Mouse (Mus musculus): ENCODE data around the gene Rgl1. TPM values are rescaled to one million over a fixed set of nuclear protein-coding genes. Genes with fewer than 3 reads are reported as not detected.
A peak's percentile ranks its signal among the peaks of the same experiment; 100 is the strongest.

Gene Rgl1
- total RNA-seq, 2 experiments from 2014 or later = 37.0 to 38.2 TPM

DNA sequence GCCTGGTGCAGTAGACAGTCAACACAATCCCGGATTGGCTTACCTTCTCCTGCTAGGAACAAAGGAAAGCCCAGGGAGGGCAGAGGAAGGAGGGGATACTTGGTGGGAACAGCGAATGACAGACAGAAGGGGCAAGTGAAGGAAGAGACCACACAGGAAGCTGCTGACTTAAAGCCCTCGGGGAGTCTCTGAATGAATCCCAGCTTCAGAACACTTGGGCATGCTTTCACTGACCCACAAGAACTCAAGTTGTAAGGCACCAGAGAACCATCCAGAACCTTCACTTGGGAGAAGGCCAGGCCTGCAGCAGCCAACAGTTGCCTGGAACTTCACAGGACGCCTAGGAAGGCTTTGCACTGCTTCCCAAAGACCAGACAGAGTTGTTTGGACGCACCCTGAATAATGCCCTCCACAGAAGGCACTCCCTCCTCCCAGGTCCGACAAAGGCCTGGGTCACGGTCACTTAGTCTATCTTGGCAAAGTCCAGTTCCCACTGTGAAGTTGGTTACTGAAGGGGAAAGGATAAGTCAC lies 189.5 kb downstream of the Rgl1 start:
- no peak for DNase-seq (ENCODE audit: low spot score)
- intact Hi-C loops (cut with DNase I) = no loop called here

DNA sequence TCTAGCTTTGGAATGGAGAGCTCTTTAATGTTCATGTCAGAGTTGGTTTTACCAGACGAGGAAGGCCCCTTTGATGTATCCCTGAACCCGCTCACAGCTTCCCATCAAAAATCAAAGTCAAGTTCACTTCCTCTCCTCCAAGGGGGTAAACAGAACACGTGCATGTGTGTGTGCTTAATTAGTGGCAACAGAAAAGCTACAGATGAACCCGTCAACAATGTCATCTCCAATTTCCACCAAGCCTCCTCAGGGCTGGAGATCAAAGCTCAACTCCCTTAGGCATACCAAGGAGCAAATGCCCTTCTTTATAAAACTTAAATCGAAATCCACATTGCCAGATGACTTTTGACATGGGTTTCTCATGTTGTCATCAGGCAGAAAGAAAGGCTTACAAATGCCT lies 191.1 kb downstream of the Rgl1 start:
- no peak for DNase-seq (ENCODE audit: low spot score)
- intact Hi-C loops (cut with DNase I) = no loop called here

DNA sequence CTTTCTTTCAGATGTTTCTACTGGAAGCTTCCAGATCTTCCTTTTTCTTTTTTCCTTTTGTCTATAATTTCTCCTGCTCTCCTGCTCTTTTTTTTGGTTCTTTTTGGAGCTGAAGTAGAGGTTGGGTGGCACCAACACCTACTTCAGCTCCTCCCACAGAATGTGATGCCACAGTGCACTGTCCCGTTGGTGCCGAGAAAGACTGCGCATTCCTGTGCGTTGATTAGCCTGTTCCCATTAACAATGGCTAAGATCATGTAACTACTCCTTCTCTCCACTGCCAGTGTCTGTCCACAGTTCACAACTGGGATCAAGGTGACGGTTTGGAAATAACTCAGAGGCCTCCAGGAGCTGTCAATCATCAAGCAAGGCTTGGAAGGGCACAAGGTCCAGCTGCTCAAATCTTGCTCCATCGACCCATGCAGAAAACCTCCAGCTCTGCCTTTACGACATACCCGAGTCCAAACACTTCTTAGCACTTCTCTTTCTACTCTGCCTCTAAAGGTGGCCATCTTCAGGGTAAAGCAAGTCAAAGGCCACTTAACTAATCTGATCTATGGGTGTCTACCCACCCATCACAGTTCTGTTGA lies 192.6 kb downstream of the Rgl1 start:
- intact Hi-C loops (cut with DNase I) = no loop called here
- no peak for DNase-seq (ENCODE audit: low spot score)

DNA sequence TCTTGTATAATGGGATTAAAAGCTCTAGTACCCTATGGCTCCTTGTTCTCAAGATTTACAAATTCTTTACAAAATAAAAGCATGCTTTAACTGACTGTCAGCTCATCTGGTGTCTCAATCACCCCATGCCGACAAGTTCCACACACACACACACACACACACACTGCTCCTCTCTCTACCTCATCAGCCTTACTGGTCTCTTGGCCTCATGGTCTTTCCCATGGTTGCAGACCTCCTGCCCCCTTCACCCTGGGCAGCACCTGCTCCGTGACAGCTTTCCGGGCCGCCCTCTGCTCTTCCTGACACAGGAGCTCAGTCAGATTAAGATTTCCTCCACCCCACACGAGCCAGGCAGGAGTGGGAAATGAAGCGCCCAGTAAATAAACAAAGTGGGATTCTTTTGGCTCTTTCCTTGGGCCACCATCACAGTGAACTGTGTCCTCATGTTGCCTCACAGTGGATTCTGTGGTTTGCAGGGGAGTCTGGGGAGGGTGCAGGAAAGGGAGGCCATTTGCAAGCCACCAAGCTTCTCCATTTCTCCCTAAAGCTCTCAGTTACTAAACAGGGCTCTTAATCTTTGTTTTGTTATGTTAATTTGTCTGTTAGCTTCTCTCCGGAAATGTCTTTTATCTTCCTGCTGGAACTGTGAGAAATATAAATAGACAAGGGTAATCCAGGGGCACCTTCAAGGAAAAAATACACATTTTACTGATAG lies 193.2 kb downstream of the Rgl1 start:
- intact Hi-C loops (cut with DNase I) = no loop called here

DNA sequence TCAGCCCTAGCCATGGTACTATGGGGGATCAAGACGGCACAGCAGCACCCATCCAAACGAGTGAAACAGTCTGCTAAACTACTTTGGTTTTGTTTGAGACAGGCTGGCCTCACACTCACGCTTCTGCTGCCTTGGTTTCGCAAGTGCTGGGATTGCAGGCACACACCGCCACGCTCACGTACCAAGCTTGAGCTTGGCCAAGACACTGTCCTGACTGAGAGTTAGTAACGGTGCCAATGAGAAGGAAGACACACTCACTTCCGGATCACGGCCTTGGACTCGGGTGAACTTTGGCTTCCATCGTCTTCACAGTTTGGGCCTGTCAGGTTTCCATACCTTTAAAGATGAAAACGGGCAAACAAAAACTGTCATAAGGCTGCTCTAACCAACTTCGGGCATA lies 194.8 kb downstream of the Rgl1 start:
- intact Hi-C loops (cut with DNase I) = no loop called here
- DNase-seq (ENCODE audit: low spot score) = no peak

More for the DNA sequence above, 193.2 kb downstream of the Rgl1 start:
- no peak for DNase-seq (ENCODE audit: low spot score)

- intact Hi-C loops (cut with DNase I) = no loop called here
- no peak for DNase-seq (ENCODE audit: low spot score)
Observed at GRCm38 (mm10) chr1:152570681-152571080, 195.5 kb downstream of the Rgl1 start.

DNA sequence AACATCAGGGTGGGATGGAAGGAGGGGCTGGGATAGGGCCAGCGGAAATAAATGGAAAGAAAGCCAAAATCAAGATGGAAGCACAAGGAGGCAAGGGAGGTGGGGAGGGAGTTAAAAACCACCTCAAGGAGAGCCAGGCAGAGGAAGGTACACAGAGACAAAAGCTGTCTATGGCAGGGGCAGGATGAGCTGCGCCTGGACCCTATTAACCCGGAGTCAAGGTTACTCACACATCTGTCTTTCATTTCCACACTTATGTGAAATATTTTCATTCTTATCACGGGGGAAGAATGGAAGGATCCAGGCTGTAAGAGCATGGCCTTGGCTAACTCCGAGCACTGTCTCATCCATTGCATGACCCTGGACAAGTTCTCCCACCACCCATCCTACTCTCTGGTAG lies 202.9 kb downstream of the Rgl1 start:
- DNase-seq (ENCODE audit: low spot score) = no peak
- intact Hi-C loops (cut with DNase I) = no loop called here

DNA sequence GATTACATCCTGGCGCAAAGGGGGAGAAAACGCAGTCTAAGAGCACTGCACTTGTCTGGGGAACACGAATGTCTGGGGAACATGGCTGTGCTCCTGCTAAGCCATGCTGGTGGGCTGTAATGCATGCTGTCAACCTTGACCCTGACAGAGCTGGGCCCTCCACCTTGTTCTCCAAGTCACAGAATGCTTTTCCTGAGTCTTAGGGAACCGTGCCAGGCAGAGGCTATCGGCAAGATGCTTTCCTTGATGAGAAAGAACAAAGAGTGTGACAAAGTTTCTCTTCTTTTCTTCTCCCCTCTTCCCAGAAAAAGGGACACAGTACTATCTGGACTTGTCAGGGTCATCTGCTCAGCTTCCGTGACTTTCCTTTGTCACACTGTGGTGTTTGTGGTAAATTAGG lies 203.3 kb downstream of the Rgl1 start:
- intact Hi-C loops (cut with DNase I) = no loop called here
- no peak for DNase-seq (ENCODE audit: low spot score)

- intact Hi-C loops (cut with DNase I) = no loop called here
- DNase-seq (ENCODE audit: low spot score) = no peak
Observed at GRCm38 (mm10) chr1:152560477-152560876, 205.7 kb downstream of the Rgl1 start.

GRCm38 (mm10) chr1:152556576-152557281 lies 209.4 kb downstream of the Rgl1 start:
- DNase-seq (ENCODE audit: low spot score) = peak; percentile 54
- intact Hi-C loops (cut with DNase I) = loop anchor here (2.0 kb wide), 1 partner anchor 68 kb away; no protein-coding TSS in a partner anchor

DNA sequence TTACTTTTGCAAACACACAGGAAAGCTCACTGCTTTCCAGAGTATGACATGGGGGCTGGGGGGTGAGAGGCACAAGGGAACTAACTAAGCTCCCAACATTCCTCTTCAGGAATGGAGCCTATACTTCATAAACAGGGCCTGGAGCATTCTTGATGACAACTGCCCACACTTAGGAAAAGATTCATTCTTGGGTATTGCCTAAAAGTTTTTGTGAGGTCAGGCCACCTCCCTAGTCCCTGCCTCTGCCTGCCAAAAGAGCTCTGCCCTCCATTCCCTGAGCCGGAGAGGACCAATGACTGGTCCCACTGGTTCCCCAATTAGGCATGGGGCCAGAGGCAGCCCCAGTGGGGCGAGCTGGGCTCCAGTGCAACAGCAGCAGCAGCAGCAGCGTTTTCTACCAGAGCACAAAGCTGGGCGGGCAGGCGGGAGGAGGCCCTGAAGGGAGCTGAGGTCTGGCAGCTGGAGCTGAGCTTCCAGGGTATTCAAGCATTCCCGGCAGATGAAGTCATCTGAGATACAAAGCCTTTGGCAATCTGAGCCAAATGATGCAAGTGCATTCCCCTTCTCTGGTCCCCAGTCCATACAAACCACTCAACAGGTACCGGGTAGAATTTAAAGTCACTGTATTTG lies 210.1 kb downstream of the Rgl1 start:
- DNase-seq (ENCODE audit: low spot score) = peak; percentile 78
- intact Hi-C loops (cut with DNase I) = loop anchor here (2.0 kb wide), 1 partner anchor 69 kb away; no protein-coding TSS in a partner anchor

DNA sequence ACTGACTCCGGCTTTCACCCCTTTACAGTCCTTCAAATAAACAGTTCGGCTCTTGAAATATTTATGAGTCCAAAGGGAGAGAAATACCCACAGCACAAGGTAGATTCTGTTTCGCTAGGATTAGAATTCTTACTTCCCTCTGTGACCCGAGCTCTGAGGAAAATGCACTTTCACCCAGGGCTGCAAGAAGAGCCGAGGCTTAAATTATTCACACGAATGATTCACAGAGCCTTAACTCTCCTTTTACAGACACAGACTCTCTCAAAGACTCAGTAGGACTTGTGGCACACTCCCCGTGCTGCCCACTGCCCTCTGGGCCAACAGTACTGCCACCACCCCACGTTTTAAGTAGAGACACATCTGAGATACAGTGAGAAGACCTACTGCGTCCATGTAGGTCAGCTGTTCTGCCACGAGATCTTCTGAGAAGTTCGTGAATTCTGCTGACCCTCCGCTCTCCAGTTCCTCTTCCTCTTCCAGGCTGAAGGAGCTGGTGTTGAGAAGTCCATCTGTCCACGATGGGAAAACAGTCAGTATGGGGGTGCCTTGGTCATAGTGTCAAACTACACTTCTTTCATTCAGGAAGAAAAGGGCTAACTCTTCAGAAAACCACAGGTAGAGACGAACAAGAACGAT lies 212.1 kb downstream of the Rgl1 start:
- intact Hi-C loops (cut with DNase I) = no loop called here

DNA sequence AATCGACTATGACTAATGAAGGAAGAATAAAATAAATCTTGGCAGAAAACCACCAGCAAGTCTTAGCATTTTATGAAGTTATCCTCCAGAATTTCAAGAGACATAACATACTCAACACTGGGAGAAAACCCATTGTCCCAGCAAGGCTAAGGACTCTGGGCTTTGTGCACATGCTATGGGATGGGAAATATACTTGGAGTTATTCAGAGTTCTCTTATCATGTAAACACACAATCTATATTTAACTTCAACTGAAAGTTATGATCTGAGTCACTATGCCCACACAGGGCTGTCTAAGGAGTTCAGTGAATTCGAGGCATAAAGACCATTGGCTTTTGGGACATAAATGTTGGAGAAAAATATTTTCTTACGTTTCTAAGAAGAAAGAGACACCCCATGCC lies 215.2 kb downstream of the Rgl1 start:
- DNase-seq (ENCODE audit: low spot score) = no peak
- intact Hi-C loops (cut with DNase I) = no loop called here

More for the DNA sequence above, 212.1 kb downstream of the Rgl1 start:
- no peak for DNase-seq (ENCODE audit: low spot score)

GRCm38 (mm10) chr1:152550544-152550943 lies 215.6 kb downstream of the Rgl1 start:
- no peak for DNase-seq (ENCODE audit: low spot score)
- intact Hi-C loops (cut with DNase I) = no loop called here

- no peak for DNase-seq (ENCODE audit: low spot score)
Observed at GRCm38 (mm10) chr1:152549061-152549738, 217.0 kb downstream of the Rgl1 start.

DNA sequence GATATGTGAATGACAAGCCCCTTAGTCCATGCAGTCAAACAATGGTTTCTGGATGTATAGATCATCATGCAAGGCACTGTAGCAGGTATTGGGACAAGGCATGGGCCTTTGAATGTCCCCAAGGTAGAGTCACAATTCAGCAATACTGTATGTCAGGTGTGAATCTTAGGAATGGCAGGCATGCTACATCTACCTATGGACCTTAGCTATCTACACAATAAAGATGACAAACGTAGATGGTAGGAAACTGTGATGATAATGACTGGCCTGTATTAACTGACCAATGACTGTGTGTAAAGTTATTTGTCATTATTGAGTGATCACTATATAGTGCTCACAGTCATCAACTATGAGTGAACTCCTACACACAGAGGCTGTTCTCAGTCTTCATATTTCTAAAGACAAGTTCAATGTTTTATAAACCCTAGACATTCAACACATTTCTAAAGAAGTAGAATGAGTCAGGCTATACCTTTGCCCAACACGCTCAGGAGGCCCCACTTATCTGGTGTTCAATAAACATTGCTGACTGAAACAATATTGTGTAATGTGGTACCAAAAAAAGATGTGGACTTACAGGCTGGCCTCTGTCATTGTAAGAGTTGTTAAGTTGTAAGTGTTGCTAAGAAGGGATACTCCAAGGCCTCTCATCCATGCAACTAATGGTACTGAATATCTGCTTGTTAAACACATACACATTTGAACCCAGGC lies 222.5 kb downstream of the Rgl1 start:
- DNase-seq (ENCODE audit: low spot score) = no peak
- intact Hi-C loops (cut with DNase I) = no loop called here

More at GRCm38 (mm10) chr1:152549061-152549738, 217.0 kb downstream of the Rgl1 start:
- intact Hi-C loops (cut with DNase I) = no loop called here

DNA sequence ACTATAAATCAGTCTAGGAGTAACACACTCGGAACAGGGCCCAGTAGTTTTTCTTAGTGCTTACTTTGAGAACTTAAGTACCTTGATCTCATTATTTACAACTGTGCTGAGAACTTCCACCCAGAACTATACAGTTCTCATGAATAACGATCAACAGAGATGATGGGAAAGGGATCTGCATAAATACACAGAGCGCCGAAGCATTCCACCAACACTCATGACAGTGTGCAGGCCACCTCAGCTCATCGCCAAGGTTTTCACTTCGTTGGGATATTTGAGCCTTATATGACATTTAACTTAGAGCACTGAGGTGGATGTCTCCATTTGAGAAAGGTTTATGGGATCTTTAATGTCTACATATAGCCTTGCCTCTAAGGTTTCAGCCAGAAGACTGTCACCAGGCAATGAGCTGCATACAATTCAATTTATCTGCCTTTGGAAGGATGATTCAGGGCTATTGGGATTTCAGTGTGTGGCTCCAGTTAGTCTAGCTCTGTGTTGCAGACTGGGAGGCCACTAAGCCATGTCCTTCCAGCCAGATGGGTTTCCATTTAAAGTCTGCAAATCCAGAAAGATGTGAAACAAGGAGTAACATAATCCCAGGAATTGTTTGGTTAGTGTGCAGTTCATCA lies 223.3 kb downstream of the Rgl1 start:
- DNase-seq (ENCODE audit: low spot score) = no peak
- intact Hi-C loops (cut with DNase I) = no loop called here

GRCm38 (mm10) chr1:152540304-152540887 lies 225.8 kb downstream of the Rgl1 start:
- intact Hi-C loops (cut with DNase I) = no loop called here
- no peak for DNase-seq (ENCODE audit: low spot score)
